Mouse (Mus musculus) ES-E14 (cell line): ENCODE results near the gene Gm6685.
"Not testable (repeated sequence)": the region's sequence is repeated elsewhere in the genome, so short reads cannot be mapped to it uniquely, and the experiment has no call there.

ENCODE experiments used
- CHD2 ChIP-seq: IDR thresholded peaks from 2 replicates; pipeline ENCODE4 v1.6.1; 2014; ENCODE audit warnings: mild to moderate bottlenecking, low read depth, low read length, inconsistent platforms
- MAFK ChIP-seq: IDR thresholded peaks from 2 replicates; pipeline ENCODE4 v1.6.1; 2014; ENCODE audit warnings: mild to moderate bottlenecking, low read depth, low read length, inconsistent platforms; ENCODE audit not compliant: insufficient read depth
- ZC3H11A ChIP-seq: IDR thresholded peaks from 2 replicates; pipeline ENCODE4 v1.6.1; 2012; ENCODE audit warnings: low read depth, mild to moderate bottlenecking, inconsistent platforms, low read length, borderline replicate concordance

GRCm38 (mm10) chr11:28371381-28371780 lies 31.7 kb upstream of the Gm6685 start:
- not testable (repeated sequence) for TF ChIP-seq CHD2, ZC3H11A, MAFK
